In genomic region chr2:31115943-31116731, GRCm38 (mm10) we compare ENCODE assay signal across 8 mouse cellular contexts. TPM values are rescaled to one million over a fixed set of nuclear protein-coding genes. Genes with fewer than 3 reads are reported as not detected.
A peak's percentile ranks its signal among the peaks of the same experiment; 100 is the strongest.
DNase-seq lines count a peak whose midpoint lies in the region; ATAC-seq and TF ChIP-seq lines count a peak whose summit lies in the region.

No protein-coding gene starts in this region.

- ATAC-seq in forebrain, postnatal 0 days: 0 out of 2 replicates have a peak, but pooled peaks have one; percentile 24
- no peak for ATAC-seq in forebrain, embryonic 16.5 days

- H3K9ac ChIP-seq in forebrain, postnatal 0 days: no peak overlapping the region
- no peak overlapping the region for H3K9ac ChIP-seq in forebrain, embryonic 16.5 days (replicated peaks; ENCODE audit: low read depth, low read length)

- no peaks in the 10 kb centered on the region for H3K9me3 ChIP-seq in forebrain, postnatal 0 days (ENCODE audit: low read length)
- H3K9me3 ChIP-seq in forebrain, embryonic 16.5 days (ENCODE audit: control insufficient read depth, low read length): no peaks in the 10 kb centered on the region

- DNase-seq in forebrain, postnatal 0 days: no peak
- DNase-seq in spleen, adult 2 months (ENCODE audit: low read depth in 1 of 2, low spot score in 2 of 2): peak; percentile 33 to 42
- no peak for DNase-seq in spleen, postnatal 4 days (ENCODE audit: low spot score in 2 of 2)
- peak; percentile 20 for DNase-seq in liver
- no peak for DNase-seq in right cerebral cortex, postnatal 25 days
- DNase-seq in frontal cortex, postnatal 14 days (ENCODE audit: low spot score in 2 of 2): no peak
- DNase-seq in spleen, postnatal 14 days (ENCODE audit: low spot score in 2 of 2): no peak

- WGBS in forebrain, postnatal 0 days: 72% methylated on average over 10 of the region's 10 CpGs
- 79% methylated on average over 10 of the region's 10 CpGs for WGBS in forebrain, embryonic 16.5 days
- 17% methylated on average over 10 of the region's 10 CpGs for WGBS in spleen, adult 2 months

- no peak overlapping the region; the same call in 1 of the 2 replicates for H3K27ac ChIP-seq in forebrain, postnatal 0 days (ENCODE audit: low read depth, low read length)
- H3K27ac ChIP-seq in forebrain, embryonic 16.5 days (ENCODE audit: low read length): no peak overlapping the region
- H3K27ac ChIP-seq in spleen, adult 2 months (ENCODE audit: insufficient read depth, low read length): peak overlapping the region; percentile 85

- no peak overlapping the region for H3K4me2 ChIP-seq in forebrain, postnatal 0 days (ENCODE audit: low read depth)
- H3K4me2 ChIP-seq in forebrain, embryonic 16.5 days (ENCODE audit: low read length): no peak overlapping the region

- no peak for TF ChIP-seq CTCF in forebrain, postnatal 0 days (IDR thresholded peaks at IDR 0.05; ENCODE audit: low read depth)
- no peak for TF ChIP-seq CTCF in spleen, adult 2 months (IDR thresholded peaks at IDR 0.05; ENCODE audit: extremely low read depth, insufficient read depth, insufficient read length, insufficient replicate concordance)

- no peak overlapping the region for H3K4me3 ChIP-seq in forebrain, postnatal 0 days (ENCODE audit: low read depth, low read length)
- H3K4me3 ChIP-seq in forebrain, embryonic 16.5 days (replicated peaks; ENCODE audit: low read length): no peak overlapping the region
- H3K4me3 ChIP-seq in spleen, adult 2 months (ENCODE audit: extremely low read depth, insufficient read depth, insufficient read length): no peak overlapping the region

- no peaks in the 10 kb centered on the region for H3K27me3 ChIP-seq in forebrain, postnatal 0 days (ENCODE audit: insufficient read depth, low read length)
- no peaks in the 10 kb centered on the region for H3K27me3 ChIP-seq in forebrain, embryonic 16.5 days (replicated peaks; ENCODE audit: control insufficient read depth, insufficient read depth, low read length)
- H3K27me3 ChIP-seq in spleen, adult 2 months (ENCODE audit: control insufficient read depth, insufficient read depth, low read length): no peaks in the 10 kb centered on the region

- H3K36me3 ChIP-seq in forebrain, postnatal 0 days (ENCODE audit: insufficient read depth): no peaks in the 10 kb centered on the region
- no peaks in the 10 kb centered on the region for H3K36me3 ChIP-seq in forebrain, embryonic 16.5 days (ENCODE audit: control insufficient read depth, insufficient read depth)
- no peaks in the 10 kb centered on the region for H3K36me3 ChIP-seq in spleen, adult 2 months (ENCODE audit: control insufficient read depth, insufficient read depth, low read length)

- TF ChIP-seq POLR2A in spleen, adult 2 months (IDR thresholded peaks at IDR 0.05; ENCODE audit: low read depth, low read length): no peak

- peaks cover 2% of the 10 kb centered on the region; the same call in 1 of the 2 replicates for H3K4me1 ChIP-seq in forebrain, postnatal 0 days (ENCODE audit: insufficient read depth)
- peaks cover 15% of the 10 kb centered on the region; the same call in 1 of the 2 replicates for H3K4me1 ChIP-seq in forebrain, embryonic 16.5 days (replicated peaks; ENCODE audit: control insufficient read depth, insufficient read depth, low read length)
- peaks cover 36% of the 10 kb centered on the region for H3K4me1 ChIP-seq in spleen, adult 2 months (ENCODE audit: control insufficient read depth, insufficient read depth, insufficient read length)

RNA-seq across cellular contexts. Expression of gene Fnbp1, which starts 25.7 kb away (rescaled TPM):
- total RNA-seq in forebrain, postnatal 0 days (2014; rRNA removed): 9.2 and 13.3 TPM in 2 replicates
- 9.8 and 20.1 TPM in 2 replicates for polyA plus RNA-seq in forebrain, postnatal 0 days (2015; fragmentation: Nextera tagmentation; extraction: Ambion mirVana)
- 19.7 and 23.2 TPM in 2 replicates for polyA plus RNA-seq in forebrain, embryonic 16.5 days (2015; fragmentation: Nextera tagmentation; extraction: Ambion mirVana)
- 78.7 and 92.4 TPM in 2 replicates for polyA plus RNA-seq in spleen, adult 2 months (2012; rRNA removed)

RNA-seq across cellular contexts. Expression of gene Gpr107, which starts 36.0 kb away (rescaled TPM):
- total RNA-seq in forebrain, postnatal 0 days (2014; rRNA removed): 40.8 and 47.6 TPM in 2 replicates
- 20.3 and 24.0 TPM in 2 replicates for polyA plus RNA-seq in forebrain, postnatal 0 days (2015; fragmentation: Nextera tagmentation; extraction: Ambion mirVana)
- 39.5 and 42.2 TPM in 2 replicates for polyA plus RNA-seq in forebrain, embryonic 16.5 days (2015; fragmentation: Nextera tagmentation; extraction: Ambion mirVana)
- 15.0 and 15.1 TPM in 2 replicates for polyA plus RNA-seq in spleen, adult 2 months (2012; rRNA removed)

Comparison
In these comparisons a context has a peak if more than half of its experiments do, and no peak if none do; other contexts are left out.
1. DNase-seq: peak in spleen, adult 2 months (2 of 2) and liver (single experiment); none in forebrain, postnatal 0 days (single experiment), spleen, postnatal 4 days (0 of 2), right cerebral cortex, postnatal 25 days (single experiment), frontal cortex, postnatal 14 days (0 of 2) and spleen, postnatal 14 days (0 of 2).